Mouse (Mus musculus): Measurements from ENCODE around the gene Prb1.
"Not testable (repeated sequence)": the region's sequence is repeated elsewhere in the genome, so short reads cannot be mapped to it uniquely, and the experiment has no call there.

Gene Prb1

GRCm38 (mm10) chr6:132210421-132210820 is at the start of gene Prb1:
Gene Prb1, minus strand, starts transcription at chr6:132210521.
- DNase-seq (ENCODE audit: low read depth), result not testable (repeated sequence)
